Mouse (Mus musculus) lung, embryonic 14.5 days (tissue): ENCODE measurements around the gene Fam20c. TPM values are rescaled to one million over a fixed set of nuclear protein-coding genes. Genes with fewer than 3 reads are reported as not detected.

Source experiments
- ATAC-seq: fragments of 200-750 bp; cut with Nextera tagmentation; 2 replicates; pipeline ENCODE4 v1.8.0; 2017; ENCODE audit warnings: mild to moderate bottlenecking, moderate TSS enrichment, moderate library complexity; ENCODE audit not compliant: insufficient read depth
- DNase-seq: peaks from one replicate; pipeline ENCODE4 v3.0.0-alpha.2; 2015
- H3K27ac ChIP-seq: fragments of 300-500 bp; sonication (generic); 2 replicates; pipeline ENCODE4 v1.5.1; 2014; ENCODE audit warnings: low read depth, mild to moderate bottlenecking, moderate library complexity
- H3K27me3 ChIP-seq: fragments of 300-500 bp; sonication (generic); 2 replicates; pipeline ENCODE4 v1.6.1; 2014; ENCODE audit warnings: low read length, control low read depth; ENCODE audit not compliant: insufficient read depth
- H3K36me3 ChIP-seq: fragments of 300-500 bp; sonication (generic); 2 replicates; pipeline ENCODE4 v1.6.1; 2014; ENCODE audit warnings: control low read depth; ENCODE audit not compliant: insufficient read depth
- H3K4me1 ChIP-seq: fragments of 300-500 bp; sonication (generic); 2 replicates; pipeline ENCODE4 v1.6.1; 2014; ENCODE audit warnings: antibody characterized with exemption, control low read depth; ENCODE audit not compliant: insufficient read depth
- H3K4me2 ChIP-seq: fragments of 300-500 bp; sonication (generic); 2 replicates; pipeline ENCODE4 v1.6.1; 2014; ENCODE audit warnings: mild to moderate bottlenecking
- H3K4me3 ChIP-seq: fragments of 300-500 bp; sonication (generic); 2 replicates; pipeline ENCODE4 v1.5.1; 2014; ENCODE audit warnings: low read depth, low read length
- H3K9ac ChIP-seq: fragments of 300-500 bp; sonication (generic); 2 replicates; pipeline ENCODE4 v1.6.1; 2014
- H3K9me3 ChIP-seq: fragments of 300-500 bp; sonication (generic); 2 replicates; pipeline ENCODE4 v1.6.1; 2016; ENCODE audit warnings: low read depth, low read length, control low read depth
- CTCF ChIP-seq: IDR thresholded peaks from 2 replicates; pipeline ENCODE4 v1.5.1; 2016; ENCODE audit warnings: antibody characterized with exemption, low read depth
- WGBS: fragments of 180-500 bp; shearing (Covaris S2); extraction: QIAGEN DNeasy Blood & Tissue Kit; methylation state at CpG from one replicate; pipeline ENCODE4 v1.1.7; 2014; 5-methylcytosine and 5-hydroxymethylcytosine counted together
- polyA plus RNA-seq: library from polyadenylated mRNA; unstranded; fragments of >200 nt; fragmentation: Nextera tagmentation; extraction: Ambion mirVana; gene quantifications from 2 replicates; pipeline ENCODE4 v1.2.1, GENCODE M21; 2014

Gene Fam20c
- polyA plus RNA-seq, 1 experiment from 2014 or later: 8.4 TPM

- Histone ChIP-seq H3K27ac (no peak overlapping the region), H3K9ac (no peak overlapping the region), H3K9me3 (no peaks in the 10 kb centered on the region), H3K4me3 (no peak overlapping the region), H3K4me2 (no peak overlapping the region), H3K27me3 (no peaks in the 10 kb centered on the region), H3K36me3 (no peaks in the 10 kb centered on the region), H3K4me1 (no peaks in the 10 kb centered on the region)
- no peak for DNase-seq
- TF ChIP-seq CTCF: no peak
- 53% methylated on average over 4 of the region's 4 CpGs for WGBS
- ATAC-seq: no peak
These were observed 97.8 kb downstream of the Fam20c start for GRCm38 (mm10) chr5:138852151-138852550.

GRCm38 (mm10) chr5:138853349-138853748 lies 99.0 kb downstream of the Fam20c start:
- DNase-seq: no peak
- H3K9ac ChIP-seq: no peak overlapping the region
- no peak overlapping the region for H3K27ac ChIP-seq
- H3K4me3 ChIP-seq: no peak overlapping the region
- no peaks in the 10 kb centered on the region for H3K9me3 ChIP-seq
- no peaks in the 10 kb centered on the region for H3K36me3 ChIP-seq
- H3K4me2 ChIP-seq: no peak overlapping the region
- H3K4me1 ChIP-seq: no peaks in the 10 kb centered on the region
- TF ChIP-seq CTCF: no peak
- no peaks in the 10 kb centered on the region for H3K27me3 ChIP-seq
- ATAC-seq: no peak
- 58% methylated on average over 2 of the region's 2 CpGs for WGBS

- H3K36me3 ChIP-seq: no peaks in the 10 kb centered on the region
- DNase-seq: peak; percentile 89
- H3K4me2 ChIP-seq: no peak overlapping the region
- no peaks in the 10 kb centered on the region for H3K27me3 ChIP-seq
- peak; percentile 76 for ATAC-seq
- no peak overlapping the region for H3K9ac ChIP-seq
- no peak overlapping the region for H3K27ac ChIP-seq
- H3K4me3 ChIP-seq: no peak overlapping the region
- peak; percentile 91 for TF ChIP-seq CTCF
- no peaks in the 10 kb centered on the region for H3K9me3 ChIP-seq
- WGBS: 36% methylated on average over 9 of the region's 9 CpGs
- no peaks in the 10 kb centered on the region for H3K4me1 ChIP-seq
These were observed 102.8 kb downstream of the Fam20c start for GRCm38 (mm10) chr5:138857010-138857617.

GRCm38 (mm10) chr5:138857811-138858251 lies 103.5 kb downstream of the Fam20c start:
- ATAC-seq (no peak), DNase-seq (peak; percentile 73)
- TF ChIP-seq CTCF: no peak
- Histone ChIP-seq H3K4me2 (no peak overlapping the region), H3K9ac (no peak overlapping the region), H3K27me3 (no peaks in the 10 kb centered on the region), H3K4me1 (no peaks in the 10 kb centered on the region), H3K27ac (no peak overlapping the region), H3K9me3 (no peaks in the 10 kb centered on the region), H3K36me3 (no peaks in the 10 kb centered on the region), H3K4me3 (no peak overlapping the region)
- 20% methylated on average over 13 of the region's 13 CpGs for WGBS

Other genes with a start within 250 kb of the Fam20c start
- not detected in 2 replicates for gene 1700123K08Rik, start 189.8 kb upstream of the Fam20c start, polyA plus RNA-seq
- 78.6 and 85.0 TPM in 2 replicates for gene Zfp68, start 134.8 kb upstream of the Fam20c start, polyA plus RNA-seq
- 12.8 and 14.0 TPM in 2 replicates for gene A430033K04Rik, start 131.7 kb upstream of the Fam20c start, polyA plus RNA-seq
- not detected in 2 replicates for gene Gm5294, start 65.6 kb downstream of the Fam20c start, polyA plus RNA-seq
- 40.9 and 46.0 TPM in 2 replicates for gene Pdgfa, start 242.9 kb downstream of the Fam20c start, polyA plus RNA-seq